ENCODE assay signal across 7 mouse cellular contexts in genomic region chr7:127091114-127091896, GRCm38 (mm10). TPM values are rescaled to one million over a fixed set of nuclear protein-coding genes. Genes with fewer than 3 reads are reported as not detected.
DNase-seq lines count a peak whose midpoint lies in the region; ATAC-seq and TF ChIP-seq lines count a peak whose summit lies in the region.

Gene AI467606 (plus strand): TSS chr7:127091359.

- TF ChIP-seq EP300 in liver, postnatal 0 days (IDR thresholded peaks at IDR 0.05; ENCODE audit: low read depth), result peak; percentile 85

- H3K4me2 ChIP-seq in embryonic facial prominence, embryonic 13.5 days, result peak within 1 kb of the TSS; percentile 35
- peak within 1 kb of the TSS; percentile 66 for H3K4me2 ChIP-seq in liver, postnatal 0 days (ENCODE audit: low read depth, low read length)

- H3K4me1 ChIP-seq in embryonic facial prominence, embryonic 13.5 days, result peaks cover 29% of the 10 kb centered on the region
- peaks cover 46% of the 10 kb centered on the region for H3K4me1 ChIP-seq in liver, postnatal 0 days (ENCODE audit: insufficient read depth)

- H3K36me3 ChIP-seq in embryonic facial prominence, embryonic 13.5 days, result no peaks in the 10 kb centered on the region
- peaks cover 15% of the 10 kb centered on the region; the same call in 1 of the 2 replicates for H3K36me3 ChIP-seq in liver, postnatal 0 days (replicated peaks; ENCODE audit: insufficient read depth, low read length)

- 65% methylated on average over 16 of the region's 16 CpGs for WGBS in embryonic facial prominence, embryonic 13.5 days
- WGBS in liver, postnatal 0 days (ENCODE audit: insufficient replicate concordance), result 27% methylated on average over 16 of the region's 16 CpGs

- H3K4me3 ChIP-seq in embryonic facial prominence, embryonic 13.5 days, result no peak within 1 kb of the TSS
- H3K4me3 ChIP-seq in liver, postnatal 0 days (ENCODE audit: low read depth, low read length), result peak within 1 kb of the TSS; percentile 55

- no peak for ATAC-seq in embryonic facial prominence, embryonic 13.5 days (ENCODE audit: insufficient number of reproducible peaks, insufficient read depth, low FRiP score, low TSS enrichment, low read depth)
- ATAC-seq in liver, postnatal 0 days, result peak; percentile 88

- peaks cover 5% of the 10 kb centered on the region; the same call in 1 of the 2 replicates for H3K27me3 ChIP-seq in embryonic facial prominence, embryonic 13.5 days
- no peaks in the 10 kb centered on the region for H3K27me3 ChIP-seq in liver, postnatal 0 days (ENCODE audit: insufficient read depth, low read length)

- TF ChIP-seq CTCF in liver, postnatal 0 days (IDR thresholded peaks at IDR 0.05; ENCODE audit: low read depth), result no peak

- H3K9ac ChIP-seq in embryonic facial prominence, embryonic 13.5 days, result 0 out of 2 replicates have a peak within 1 kb of the TSS, but pooled peaks have one; percentile 27
- H3K9ac ChIP-seq in liver, postnatal 0 days (replicated peaks), result peak within 1 kb of the TSS; percentile 75

- peak within 1 kb of the TSS; percentile 28 for H3K27ac ChIP-seq in embryonic facial prominence, embryonic 13.5 days
- peak within 1 kb of the TSS; percentile 91 for H3K27ac ChIP-seq in liver, postnatal 0 days (ENCODE audit: low read depth)

- peak; percentile 33 for DNase-seq in 3T3-L1 (ENCODE audit: low read depth, low spot score)
- peak; percentile 96 for DNase-seq in CD4-positive, CD25-positive, alpha-beta regulatory T cell, adult 2 months (ENCODE audit: low read depth, low spot score)
- peak; percentile 99 for DNase-seq in induced T-regulatory cell, adult 2 months (ENCODE audit: low read depth)
- DNase-seq in liver, postnatal 0 days, result peak; percentile 89
- peak; percentile 83 to 92 for DNase-seq in spleen, adult 18-20 months
- no peak for DNase-seq in cerebellum, adult 9-11 months

- H3K9me3 ChIP-seq in embryonic facial prominence, embryonic 13.5 days, result no peaks in the 10 kb centered on the region
- no peaks in the 10 kb centered on the region for H3K9me3 ChIP-seq in liver, postnatal 0 days (ENCODE audit: low read length)

RNA-seq across cellular contexts. Expression of gene AI467606, which starts in this region (rescaled TPM):
- polyA plus RNA-seq in embryonic facial prominence, embryonic 13.5 days (2015; fragmentation: Nextera tagmentation; extraction: Ambion mirVana), result 1.8 and 2.0 TPM in 2 replicates
- 7.6 and 8.1 TPM in 2 replicates for polyA plus RNA-seq in liver, postnatal 0 days (2015; fragmentation: Nextera tagmentation; extraction: Ambion mirVana)
